Mouse (Mus musculus): ENCODE results near the gene Cask. TPM values are rescaled to one million over a fixed set of nuclear protein-coding genes. Genes with fewer than 3 reads are reported as not detected.

Gene Cask
- polyA plus RNA-seq (2014; fragmentation: Illumina TruSeq; extraction: RNeasy Lipid Tissue Mini Kit (QIAGEN cat#74804); ENCODE audit: low read depth, low replicate concordance): 6.0 TPM

DNA sequence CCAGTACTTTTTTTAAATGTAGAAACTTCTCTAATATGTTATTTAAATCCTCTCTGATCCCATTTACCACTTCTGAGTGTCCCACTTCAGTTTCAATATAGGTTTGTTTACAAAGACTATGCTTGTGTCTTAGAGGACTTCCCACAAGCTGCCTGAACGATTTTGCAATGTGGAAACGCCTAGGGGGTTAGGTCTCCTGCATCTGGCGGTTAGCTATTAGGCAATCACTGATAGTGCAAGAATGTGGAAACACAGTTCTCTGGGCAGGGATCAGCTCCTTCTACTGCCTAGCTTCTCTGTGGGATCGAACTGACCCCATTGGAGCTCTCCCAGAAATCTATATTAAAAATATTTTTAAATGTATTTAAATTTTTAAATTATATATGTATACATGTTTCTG lies at the start of gene Cask:
TSS of gene Cask (minus strand) at position 83 of the 400 bp plus-strand sequence.

GRCm38 (mm10) chrX:13661063-13661462 lies 190.1 kb downstream of the Cask start, which contains the start of gene Gpr82:
Gpr82 (plus strand) TSS chrX:13661363.

DNA sequence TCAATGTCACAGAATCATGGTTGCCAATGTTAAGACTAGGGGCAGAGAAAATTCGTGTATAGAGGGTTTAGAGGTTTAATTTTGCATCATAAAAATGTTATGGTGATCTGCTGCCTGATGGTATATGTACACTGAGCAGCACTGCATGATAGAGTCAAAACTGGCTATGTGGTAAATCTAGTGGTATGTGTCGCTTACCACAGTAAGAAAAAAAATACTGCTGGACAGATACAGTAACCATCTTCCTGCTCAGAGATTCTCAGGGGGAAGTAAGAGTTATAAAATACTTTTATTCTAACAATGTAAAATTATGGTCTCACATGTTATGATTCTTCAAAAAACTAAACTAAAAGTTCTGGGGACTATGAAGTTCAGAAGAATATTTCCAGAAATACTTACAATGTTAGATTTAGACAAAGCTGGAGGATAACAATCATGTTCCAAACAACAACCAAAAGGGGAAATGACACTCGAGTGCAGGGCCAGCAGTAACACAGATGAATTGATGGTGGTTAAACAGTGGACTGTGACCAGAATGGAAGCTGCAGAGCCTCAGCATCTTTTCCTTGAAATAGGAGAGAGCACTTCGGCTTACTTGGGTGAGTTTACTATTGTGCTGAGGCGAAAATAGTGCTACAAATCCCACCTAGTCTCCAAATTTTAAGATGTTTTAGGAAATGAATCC lies 219.4 kb downstream of the Cask start, which contains the start of gene Gpr34:
TSS of gene Gpr34 (plus strand) at position 491 of the 685 bp plus-strand sequence.

Other genes starting within 250 kb of the Cask start
- 2.8 TPM for gene Gpr34, start 219.3 kb downstream of the Cask start, polyA plus RNA-seq (2014; fragmentation: Illumina TruSeq; extraction: RNeasy Lipid Tissue Mini Kit (QIAGEN cat#74804); ENCODE audit: low read depth, low replicate concordance)
- gene Gpr82, start 190.0 kb downstream of the Cask start, polyA plus RNA-seq (2014; fragmentation: Illumina TruSeq; extraction: RNeasy Lipid Tissue Mini Kit (QIAGEN cat#74804); ENCODE audit: low read depth, low replicate concordance): 1.1 TPM

All from testis, adult 10 weeks (tissue).